Mouse (Mus musculus) Patski (cell line): ENCODE data around the gene Vil1. TPM values are rescaled to one million over a fixed set of nuclear protein-coding genes. Genes with fewer than 3 reads are reported as not detected.

ENCODE experiments used
- ATAC-seq: fragments of 100-300 bp; one replicate; pipeline ENCODE4 v1.8.0; 2021
- CTCF ChIA-PET: fragments of 350-600 bp; sonication (Branson Sonifier 250); formaldehyde crosslinking; loops from one replicate; lab custom pipeline; 2022; ENCODE audit warnings: inconsistent platforms; lab: Charles Lee
- POLR2A ChIA-PET: fragments of 350-600 bp; sonication (Branson Sonifier 250); formaldehyde crosslinking; loops from one replicate; lab custom pipeline; 2022; ENCODE audit warnings: antibody characterized with exemption, inconsistent platforms; lab: Charles Lee
- DNase-seq: peaks from one replicate; pipeline ENCODE4 v3.0.0-alpha.2; 2011; ENCODE audit warnings: low read depth, low spot score
- H3K27me3 ChIP-seq: fragments of 371-371 bp; one replicate; pipeline ENCODE4 v1.5.1; 2021
- CTCF ChIP-seq: fragments of 100-300 bp; IDR thresholded peaks from one replicate; pipeline ENCODE4 v1.5.1; 2021
- in situ Hi-C: fragments of 300-500 bp; cut with MboI; formaldehyde crosslinking; loops from 3 replicates; pipeline ENCODE4 v1.11.1; 2018; ENCODE audit warnings: low pct_unique_long_range_greater_than_20kb, mixed read lengths
- polyA plus RNA-seq: library from polyadenylated mRNA; unstranded; gene quantifications from one replicate; pipeline ENCODE4 v1.2.3, GENCODE M21; 2021

The Vil1 gene
- polyA plus RNA-seq, 1 experiment from 2014 or later: 0.13 TPM

DNA sequence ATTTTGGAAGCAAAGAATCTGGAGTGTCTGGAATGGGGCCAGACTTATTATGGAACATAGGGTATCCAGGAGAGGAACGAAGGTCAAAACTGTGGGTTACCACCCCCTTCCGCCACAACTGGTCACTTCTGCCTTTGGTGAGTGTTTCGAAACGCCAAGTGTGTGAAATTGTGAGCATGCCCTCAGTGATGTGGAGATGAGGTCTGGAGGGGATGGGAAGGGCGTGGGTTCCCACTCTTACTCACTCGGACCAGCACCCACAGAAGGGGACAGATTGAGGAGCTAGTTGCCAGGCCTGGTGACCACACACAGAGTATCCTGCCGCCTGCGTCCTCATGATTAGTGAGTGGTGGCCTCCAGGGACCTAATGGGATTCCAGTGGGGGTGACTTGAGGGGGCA lies 34.2 kb upstream of the Vil1 start, which contains the start of gene Slc11a1:
Gene Slc11a1 (plus strand): TSS at position 216 of the 400 bp plus-strand sequence.
- in situ Hi-C loops: no loop called here
- ChIA-PET CTCF (no interaction called here), POLR2A (no interaction called here)
- no peaks in the 10 kb centered on the region for H3K27me3 ChIP-seq
- DNase-seq (no peak), ATAC-seq (no peak)
- TF ChIP-seq CTCF: no peak

DNA sequence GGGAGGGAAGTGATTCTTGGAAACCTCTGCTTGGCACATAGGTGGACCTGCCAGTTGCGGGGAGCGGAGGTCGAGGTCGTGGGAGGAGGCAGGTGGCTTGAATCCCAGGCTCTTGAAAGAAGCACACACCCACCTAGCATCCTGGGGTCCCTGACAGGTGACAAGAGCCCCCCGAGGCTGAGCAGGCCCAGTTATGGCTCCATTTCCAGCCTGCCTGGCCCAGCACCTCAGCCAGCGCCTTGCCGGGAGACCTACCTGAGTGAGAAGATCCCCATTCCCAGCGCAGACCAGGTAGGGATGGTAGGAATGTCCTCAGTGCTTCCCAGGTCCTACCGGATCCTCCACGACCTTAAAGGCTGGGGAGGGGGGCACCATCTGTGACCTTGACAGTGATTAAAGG lies 33.6 kb upstream of the Vil1 start:
- in situ Hi-C loops: no loop called here
- POLR2A ChIA-PET: no interaction called here
- CTCF ChIA-PET: interaction anchor here (0.7 to 1.2 kb wide), 2 partner anchors 9 to 13 kb away, joined by 3 to 4 read pairs; partner anchors contain the start of gene Catip
- DNase-seq (no peak), ATAC-seq (no peak)
- no peaks in the 10 kb centered on the region for H3K27me3 ChIP-seq
- no peak for TF ChIP-seq CTCF

DNA sequence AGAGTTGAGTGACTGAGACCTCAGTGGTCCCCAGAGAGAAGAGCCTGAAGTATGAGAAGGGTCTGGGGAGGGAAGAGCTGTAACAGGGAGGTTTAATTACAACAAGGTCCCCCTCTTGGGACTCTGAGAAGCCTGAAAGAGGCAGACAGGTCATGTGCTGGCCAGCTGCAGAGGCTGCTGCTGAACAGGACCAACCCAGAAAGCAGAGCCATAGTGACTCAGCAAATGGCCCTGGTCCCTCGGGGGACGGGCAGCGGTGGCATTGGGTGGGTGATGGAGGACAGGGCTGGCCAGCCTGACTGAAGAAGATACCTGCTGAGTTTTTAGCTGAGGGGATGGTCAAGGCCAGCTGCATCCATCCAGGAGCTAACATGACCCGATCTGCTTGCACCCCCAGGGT lies 32.8 kb upstream of the Vil1 start:
- ChIA-PET POLR2A (no interaction called here), CTCF (interaction anchor here (0.7 to 1.2 kb wide), 4 partner anchors 10 to 63 kb away, joined by 3 to 4 read pairs (median 3); partner anchors contain the start of gene Catip)
- DNase-seq: no peak
- H3K27me3 ChIP-seq: no peaks in the 10 kb centered on the region
- no peak for ATAC-seq
- no peak for TF ChIP-seq CTCF
- in situ Hi-C loops: no loop called here

DNA sequence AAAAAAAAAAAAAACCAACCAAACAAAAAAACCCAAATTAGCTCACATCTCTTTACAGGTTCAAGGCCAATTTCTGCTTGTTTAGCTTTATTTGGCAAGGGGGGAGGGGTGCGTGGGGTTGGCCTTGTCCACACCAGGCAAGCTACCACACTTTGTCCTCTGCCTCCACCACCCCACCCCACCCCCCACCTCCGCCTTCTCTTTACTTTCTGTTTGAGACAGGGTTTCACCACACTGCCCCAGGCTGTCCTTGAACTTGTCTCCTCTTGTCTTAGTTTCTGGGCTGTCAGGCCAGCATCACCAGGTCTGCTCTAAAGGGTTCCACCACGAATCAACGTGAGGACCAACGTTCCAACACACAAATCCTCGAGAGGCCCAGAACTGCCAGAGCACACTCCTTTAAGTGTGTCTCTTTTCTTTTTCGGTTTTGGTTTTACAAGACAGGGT lies 30.1 kb upstream of the Vil1 start:
- no peak for TF ChIP-seq CTCF
- no peaks in the 10 kb centered on the region for H3K27me3 ChIP-seq
- in situ Hi-C loops: no loop called here
- ChIA-PET CTCF (interaction anchor here (1.5 kb wide), 1 partner anchor 9 kb away, joined by 3 read pairs; no protein-coding TSS in a partner anchor), POLR2A (interaction anchor here (1.1 kb wide), 1 partner anchor 16 kb away, joined by 3 read pairs; no protein-coding TSS in a partner anchor)
- no peak for DNase-seq
- ATAC-seq: no peak

DNA sequence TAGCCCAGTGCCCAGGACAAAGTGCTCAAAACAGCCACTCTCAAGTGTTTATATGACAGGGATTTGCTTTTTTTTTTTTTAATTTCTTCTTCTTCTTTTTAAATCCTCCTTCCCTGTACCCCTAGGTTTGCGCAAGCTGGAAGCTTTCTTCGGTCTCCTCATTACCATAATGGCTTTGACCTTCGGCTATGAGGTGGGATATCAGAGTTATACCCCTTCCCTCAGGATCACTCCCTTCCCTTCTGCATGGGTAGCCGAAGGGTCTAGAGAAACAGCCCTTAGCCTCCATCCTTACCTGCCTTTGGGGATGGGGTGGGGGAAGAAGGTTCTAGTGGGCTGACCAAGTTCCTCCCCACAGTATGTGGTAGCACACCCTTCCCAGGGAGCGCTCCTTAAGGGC lies 28.7 kb upstream of the Vil1 start:
- ChIA-PET CTCF (interaction anchor here (1.5 kb wide), 1 partner anchor 10 kb away, joined by 3 read pairs; no protein-coding TSS in a partner anchor), POLR2A (interaction anchor here (1.1 kb wide), 1 partner anchor 15 kb away, joined by 3 read pairs; no protein-coding TSS in a partner anchor)
- ATAC-seq: no peak
- no peak for TF ChIP-seq CTCF
- in situ Hi-C loops: no loop called here
- no peaks in the 10 kb centered on the region for H3K27me3 ChIP-seq
- DNase-seq: no peak

DNA sequence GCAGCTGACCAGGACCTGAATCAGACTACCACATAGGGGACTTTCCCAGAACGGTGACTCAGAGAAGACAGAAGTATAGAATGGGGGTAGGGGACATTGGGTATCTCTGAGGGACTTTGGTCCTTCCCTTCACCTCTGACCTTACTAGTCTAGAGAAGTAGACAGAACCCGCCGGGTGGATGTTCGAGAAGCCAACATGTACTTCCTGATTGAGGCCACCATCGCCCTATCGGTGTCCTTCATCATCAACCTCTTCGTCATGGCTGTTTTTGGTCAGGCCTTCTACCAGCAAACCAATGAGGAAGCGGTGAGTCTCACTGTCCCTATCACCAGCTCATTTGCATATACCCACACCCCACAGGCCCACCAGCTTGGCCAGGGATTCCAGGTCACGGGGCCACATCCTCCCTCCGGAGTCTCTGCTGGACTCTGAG lies 27.6 kb upstream of the Vil1 start:
- ATAC-seq (no peak), DNase-seq (no peak)
- no peak for TF ChIP-seq CTCF
- POLR2A ChIA-PET: no interaction called here
- H3K27me3 ChIP-seq: no peaks in the 10 kb centered on the region
- CTCF ChIA-PET: interaction anchor here (1.4 kb wide), 1 partner anchor 14 kb away, joined by 3 read pairs; no protein-coding TSS in a partner anchor
- in situ Hi-C loops: no loop called here

DNA sequence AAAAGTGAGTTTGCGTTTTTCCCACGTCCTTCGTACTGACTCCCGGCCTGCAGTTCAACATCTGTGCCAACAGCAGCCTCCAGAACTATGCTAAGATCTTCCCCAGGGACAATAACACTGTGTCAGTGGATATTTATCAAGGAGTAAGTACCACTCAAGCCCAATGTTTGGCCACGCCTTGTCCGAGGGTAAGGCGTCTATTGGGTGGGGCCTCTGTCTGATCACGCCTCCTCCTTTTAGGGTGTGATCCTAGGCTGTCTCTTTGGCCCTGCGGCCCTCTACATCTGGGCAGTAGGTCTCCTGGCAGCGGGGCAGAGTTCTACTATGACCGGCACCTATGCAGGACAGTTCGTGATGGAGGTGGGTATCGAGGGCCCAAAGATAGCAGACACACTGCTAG lies 25.8 kb upstream of the Vil1 start:
- POLR2A ChIA-PET: no interaction called here
- no peak for ATAC-seq
- CTCF ChIA-PET: no interaction called here

DNA sequence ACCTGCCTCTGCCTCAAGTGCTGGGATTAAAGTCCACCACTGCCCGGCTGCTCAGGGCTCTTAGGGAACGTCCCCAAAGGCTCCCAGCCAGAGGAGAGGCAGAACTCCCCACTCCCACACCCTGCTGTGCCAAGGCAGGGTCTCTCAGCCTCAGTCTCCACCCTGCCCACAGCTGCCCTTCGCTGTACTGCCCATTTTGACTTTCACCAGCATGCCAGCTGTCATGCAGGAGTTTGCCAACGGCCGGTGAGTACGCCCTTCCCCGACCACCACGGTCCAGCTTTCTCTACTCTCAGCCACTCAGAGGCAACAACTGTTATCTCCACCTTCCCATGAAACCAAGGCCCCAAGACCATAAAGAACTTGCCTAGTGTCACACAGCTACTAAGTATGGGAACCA lies 24.7 kb upstream of the Vil1 start:
- CTCF ChIA-PET: no interaction called here
- DNase-seq (no peak), ATAC-seq (no peak)
- in situ Hi-C loops: no loop called here
- no peak for TF ChIP-seq CTCF
- H3K27me3 ChIP-seq: no peaks in the 10 kb centered on the region
- POLR2A ChIA-PET: no interaction called here

More for the DNA sequence above, 25.8 kb upstream of the Vil1 start:
- in situ Hi-C loops: no loop called here
- H3K27me3 ChIP-seq: no peaks in the 10 kb centered on the region
- DNase-seq: no peak
- TF ChIP-seq CTCF: no peak

DNA sequence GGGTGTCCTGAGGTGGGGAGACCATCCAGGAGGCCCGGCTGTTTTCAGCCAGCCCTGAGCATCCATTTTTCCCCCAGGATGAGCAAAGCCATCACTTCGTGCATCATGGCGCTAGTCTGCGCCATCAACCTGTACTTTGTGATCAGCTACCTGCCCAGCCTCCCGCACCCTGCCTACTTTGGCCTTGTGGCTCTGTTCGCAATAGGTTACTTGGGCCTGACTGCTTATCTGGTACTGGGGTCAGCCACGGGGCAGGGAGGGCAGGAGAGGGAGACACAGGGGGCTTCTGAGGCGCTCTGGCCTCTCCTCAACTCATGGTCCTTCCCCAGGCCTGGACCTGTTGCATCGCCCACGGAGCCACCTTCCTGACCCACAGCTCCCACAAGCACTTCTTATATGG lies 24.1 kb upstream of the Vil1 start:
- TF ChIP-seq CTCF: no peak
- ATAC-seq: no peak
- H3K27me3 ChIP-seq: no peaks in the 10 kb centered on the region
- CTCF ChIA-PET: no interaction called here
- in situ Hi-C loops: no loop called here
- no peak for DNase-seq
- POLR2A ChIA-PET: no interaction called here

DNA sequence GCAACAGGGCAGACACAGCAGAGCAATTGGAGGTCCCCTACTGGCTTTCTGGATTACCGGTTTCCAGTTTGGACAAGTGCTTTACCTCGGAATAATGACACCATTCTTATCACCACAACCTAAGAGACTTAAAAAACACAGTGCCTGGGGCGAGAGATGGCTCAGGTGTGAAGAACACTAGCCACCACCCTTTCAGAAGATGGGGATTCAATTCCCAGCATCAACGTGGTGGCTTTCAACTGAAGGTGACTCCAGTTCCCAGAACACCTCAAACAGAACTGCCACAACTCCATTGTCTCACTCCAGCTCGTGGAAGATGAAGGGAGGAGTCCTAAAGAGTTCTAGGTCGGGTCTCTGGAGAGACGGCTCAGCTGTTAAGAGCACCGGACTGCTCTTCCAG lies 23.6 kb upstream of the Vil1 start:
- no peak for TF ChIP-seq CTCF
- ChIA-PET POLR2A (no interaction called here), CTCF (no interaction called here)
- H3K27me3 ChIP-seq: no peaks in the 10 kb centered on the region
- ATAC-seq (no peak), DNase-seq (no peak)
- in situ Hi-C loops: no loop called here

DNA sequence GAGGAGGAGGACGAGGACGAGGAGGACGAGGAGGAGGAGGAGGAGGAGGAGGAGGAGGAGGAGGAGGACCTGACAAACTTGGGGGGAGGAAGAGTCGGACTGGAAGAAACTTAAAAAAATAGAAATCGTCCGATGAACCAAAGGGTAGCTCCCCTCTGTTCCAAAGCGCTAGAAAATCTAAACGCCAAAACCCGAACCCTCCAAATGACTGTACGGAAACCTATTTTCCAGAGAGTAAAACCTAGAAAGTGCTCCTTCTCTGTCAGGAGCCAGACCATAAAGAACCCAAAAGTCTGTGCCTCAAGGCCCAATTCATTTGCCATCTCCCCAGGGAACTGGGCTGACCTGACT lies 22.8 kb upstream of the Vil1 start:
- no peak for TF ChIP-seq CTCF
- H3K27me3 ChIP-seq: no peaks in the 10 kb centered on the region
- DNase-seq: no peak
- ChIA-PET POLR2A (interaction anchor here (1.4 kb wide), 1 partner anchor 11 kb away, joined by 3 read pairs; no protein-coding TSS in a partner anchor), CTCF (interaction anchor here (0.8 to 1.7 kb wide), 2 partner anchors 18 to 66 kb away, joined by 3 to 5 read pairs; no protein-coding TSS in a partner anchor)
- in situ Hi-C loops: no loop called here
- ATAC-seq: no peak
